Mouse (Mus musculus) ES-Bruce4 (cell line): ENCODE results near the gene Zfp189.

Source experiments
- CTCF ChIP-seq: IDR thresholded peaks from one replicate; pipeline ENCODE4 v1.8.1; 2011; ENCODE audit warnings: low read depth, low read length
- EP300 ChIP-seq: IDR thresholded peaks from 2 replicates; pipeline ENCODE4 v1.6.1; 2011; ENCODE audit warnings: low read depth, low read length; ENCODE audit not compliant: insufficient read depth

GRCm38 (mm10) chr4:49485442-49485841 is 35.5 kb upstream of the Zfp189 start:
- TF ChIP-seq CTCF (no peak), EP300 (no peak)
